Mouse (Mus musculus) leukemia stem cell, adult 10-12 weeks (primary cell): ENCODE results near the gene Trim44. TPM values are rescaled to one million over a fixed set of nuclear protein-coding genes. Genes with fewer than 3 reads are reported as not detected.

Source experiments
- polyA plus RNA-seq: library from polyadenylated mRNA; stranded (reverse); fragments of >175 nt; gene quantifications from 2 replicates; pipeline ENCODE4 v1.2.3, GENCODE M21; 2012; ENCODE audit warnings: low replicate concordance

Trim44 gene
- polyA plus RNA-seq: 9.4 and 9.9 TPM in 2 replicates

DNA sequence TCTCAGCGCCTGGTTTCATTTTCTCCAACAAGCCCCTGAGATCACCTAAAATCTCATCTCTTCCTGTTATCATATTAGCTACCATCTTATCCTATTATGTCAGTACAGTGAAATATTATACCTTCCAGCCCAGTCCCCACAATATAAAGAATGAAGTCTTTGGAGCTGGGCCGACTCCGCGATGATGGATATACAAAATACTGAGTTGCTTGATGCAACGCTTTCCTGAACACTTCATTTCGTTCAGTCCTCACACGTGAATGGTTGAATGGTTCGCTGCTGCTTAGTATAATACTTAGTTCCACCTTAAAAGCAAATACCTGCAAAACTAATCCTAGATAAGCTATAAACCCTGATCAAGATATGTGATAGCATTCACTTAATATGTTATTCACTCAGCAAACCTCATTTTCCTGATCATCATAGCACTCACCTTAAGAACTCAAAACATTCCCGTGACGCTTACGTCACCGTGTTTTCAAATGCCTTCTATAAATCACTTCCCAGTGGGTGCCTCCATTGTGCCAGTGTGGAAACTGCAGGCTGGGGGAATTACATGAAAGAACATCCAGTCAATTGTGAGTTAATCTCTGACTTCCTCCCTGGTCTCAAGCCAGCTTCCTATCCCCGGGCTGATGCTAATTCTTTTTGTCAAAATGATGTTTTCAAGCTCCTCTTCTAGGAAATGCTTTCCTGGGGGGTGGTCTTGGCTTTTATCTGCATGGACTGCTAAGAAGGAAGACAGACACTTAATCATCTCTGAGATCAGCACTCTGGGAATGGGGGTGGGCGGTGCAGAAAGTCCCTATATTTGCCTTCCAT lies at the start of gene Trim44:
Gene Trim44, minus strand, starts transcription at position 466 of the 822 bp plus-strand sequence.

DNA sequence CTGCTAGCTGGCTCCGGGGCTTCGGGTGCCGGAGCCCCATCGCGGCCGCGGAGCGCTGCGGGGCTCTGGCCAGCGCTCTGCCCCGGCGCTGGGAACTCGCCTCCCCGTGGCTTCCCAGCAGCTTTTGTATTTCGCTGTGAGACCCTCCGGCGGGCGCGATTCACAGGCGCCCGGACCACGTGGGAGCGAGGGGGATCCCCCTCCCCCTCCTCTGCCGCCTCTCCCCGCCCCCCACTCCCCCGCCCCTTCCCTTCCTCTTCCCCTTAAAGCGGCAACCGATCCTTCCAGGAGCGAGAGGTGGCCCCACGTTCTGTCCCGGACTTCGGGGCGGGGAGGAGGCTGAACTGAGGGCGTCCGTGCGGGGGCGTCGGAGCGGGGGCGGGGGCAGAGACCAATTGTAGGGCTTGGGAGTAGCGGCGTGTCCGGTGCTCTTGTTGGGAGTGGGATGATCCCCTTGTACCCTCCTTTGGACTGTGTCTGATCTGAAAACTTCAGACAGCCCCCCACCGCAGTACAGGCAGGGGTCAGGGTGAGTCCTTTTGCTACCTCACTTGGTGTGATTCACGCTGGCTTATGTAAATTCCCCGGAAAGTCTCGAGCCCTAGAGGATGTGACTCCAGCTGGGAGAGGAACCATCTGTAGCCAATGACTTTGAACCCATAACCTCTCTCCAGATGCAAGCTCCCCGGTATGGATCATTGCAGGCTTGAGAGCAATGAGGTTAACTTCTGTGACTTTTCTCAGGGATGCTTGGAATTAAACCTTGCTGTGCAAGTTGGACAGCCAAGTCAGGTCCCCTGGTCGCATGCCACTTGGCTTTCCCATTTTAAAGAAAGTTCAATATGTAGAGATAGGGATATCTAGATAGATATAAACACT lies 44.3 kb upstream of the Trim44 start, which contains the start of gene Fjx1:
Gene Fjx1, minus strand, starts transcription at position 829 of the 879 bp plus-strand sequence.

Other genes starting within 250 kb of the Trim44 start
- 0.17 and 0.20 TPM in 2 replicates for gene Ldlrad3, start 221.4 kb downstream of the Trim44 start, polyA plus RNA-seq
- gene Fjx1, start 44.7 kb upstream of the Trim44 start, polyA plus RNA-seq: 0.51 and 0.56 TPM in 2 replicates
- gene Pamr1, start 142.2 kb upstream of the Trim44 start, polyA plus RNA-seq: not detected in 2 replicates